Mouse (Mus musculus): ENCODE measurements around the gene Npdc1.
A peak's percentile ranks its signal among the peaks of the same experiment; 100 is the strongest.

Gene Npdc1

GRCm38 (mm10) chr2:25399051-25399450, at the start of gene Npdc1:
Gene Npdc1, plus strand, starts transcription at chr2:25399351.
- no peak for DNase-seq (ENCODE audit: low spot score in 2 of 2)

- DNase-seq (ENCODE audit: low spot score in 2 of 2): no peak
Observed at GRCm38 (mm10) chr2:25349499-25349898, 49.7 kb upstream of the Npdc1 start.

GRCm38 (mm10) chr2:25350701-25351100, 48.5 kb upstream of the Npdc1 start:
- no peak for DNase-seq (ENCODE audit: low spot score in 2 of 2)

- DNase-seq (ENCODE audit: low spot score in 2 of 2): no peak
Observed at GRCm38 (mm10) chr2:25354211-25354610, 44.9 kb upstream of the Npdc1 start.

- no peak for DNase-seq (ENCODE audit: low spot score in 2 of 2)
Observed at GRCm38 (mm10) chr2:25355419-25356066, 43.6 kb upstream of the Npdc1 start.

GRCm38 (mm10) chr2:25356208-25357079, 42.7 kb upstream of the Npdc1 start, which contains the start of gene Dpp7:
Gene Dpp7, minus strand, starts transcription at chr2:25356359.
- DNase-seq (ENCODE audit: low spot score in 2 of 2): peak; percentile 62 to 80

GRCm38 (mm10) chr2:25359848-25360247, 39.3 kb upstream of the Npdc1 start:
- no peak for DNase-seq (ENCODE audit: low spot score in 2 of 2)

- no peak for DNase-seq (ENCODE audit: low spot score in 2 of 2)
Observed at GRCm38 (mm10) chr2:25363478-25364178, 35.5 kb upstream of the Npdc1 start.

- DNase-seq (ENCODE audit: low spot score in 2 of 2): no peak
Observed at GRCm38 (mm10) chr2:25364313-25364712, 34.8 kb upstream of the Npdc1 start.

GRCm38 (mm10) chr2:25364761-25365090, 34.4 kb upstream of the Npdc1 start:
- DNase-seq (ENCODE audit: low spot score in 2 of 2): no peak

GRCm38 (mm10) chr2:25365091-25365761, 33.9 kb upstream of the Npdc1 start, which contains the start of gene Uap1l1:
Gene Uap1l1, minus strand, starts transcription at chr2:25365682.
- DNase-seq (ENCODE audit: low spot score in 2 of 2): peak; percentile 46 to 65

- no peak for DNase-seq (ENCODE audit: low spot score in 2 of 2)
Observed at GRCm38 (mm10) chr2:25369996-25370395, 29.2 kb upstream of the Npdc1 start.

GRCm38 (mm10) chr2:25371764-25372643, 27.1 kb upstream of the Npdc1 start, which contains the start of gene Sapcd2:
Gene Sapcd2, plus strand, starts transcription at chr2:25372321.
- DNase-seq (ENCODE audit: low spot score in 2 of 2): peak; percentile 78 to 85

GRCm38 (mm10) chr2:25372644-25373391, 26.3 kb upstream of the Npdc1 start:
- no peak for DNase-seq (ENCODE audit: low spot score in 2 of 2)

- DNase-seq (ENCODE audit: low spot score in 2 of 2): no peak
Observed at GRCm38 (mm10) chr2:25373431-25373830, 25.7 kb upstream of the Npdc1 start.

GRCm38 (mm10) chr2:25376589-25376988, 22.6 kb upstream of the Npdc1 start:
- DNase-seq (ENCODE audit: low spot score in 2 of 2): peak; percentile 30 to 37

GRCm38 (mm10) chr2:25384492-25384891, 14.7 kb upstream of the Npdc1 start:
- no peak for DNase-seq (ENCODE audit: low spot score in 2 of 2)

- DNase-seq (ENCODE audit: low spot score in 2 of 2): no peak
Observed at GRCm38 (mm10) chr2:25391266-25391665, 7.9 kb upstream of the Npdc1 start.

- no peak for DNase-seq (ENCODE audit: low spot score in 2 of 2)
Observed at GRCm38 (mm10) chr2:25394281-25395221, 4.6 kb upstream of the Npdc1 start.
